ENCODE assay signal across 28 mouse cellular contexts in genomic region chr7:141485606-141486005, GRCm38 (mm10). TPM values are rescaled to one million over a fixed set of nuclear protein-coding genes. Genes with fewer than 3 reads are reported as not detected.
A peak's percentile ranks its signal among the peaks of the same experiment; 100 is the strongest.
DNase-seq lines count a peak whose midpoint lies in the region; ATAC-seq and TF ChIP-seq lines count a peak whose summit lies in the region.
"Had no signal": no experiment of that assay in that cellular context is flagged by ENCODE, and none has a peak within 500 bp of the region (broad histone marks: within the 10 kb centered on the region; RNA-seq: fewer than 3 reads in every experiment).

No protein-coding gene starts in this region.

- TF ChIP-seq EP300 in lung, postnatal 0 days (IDR thresholded peaks at IDR 0.05), result no peak

- 71% methylated on average over 2 of the region's 2 CpGs for WGBS in hindbrain, embryonic 16.5 days
- 84% methylated on average over 2 of the region's 2 CpGs for WGBS in hindbrain, embryonic 14.5 days
- 6% methylated on average over 2 of the region's 2 CpGs for WGBS in cerebellum, adult 2 months
- 69% methylated on average over 2 of the region's 2 CpGs for WGBS in lung, postnatal 0 days

- TF ChIP-seq POLR2A in brain, embryonic 14.5 days (IDR thresholded peaks at IDR 0.05; ENCODE audit: borderline replicate concordance, extremely low read depth, insufficient read depth, insufficient read length, poor library complexity, severe bottlenecking), result no peak
- no peak for TF ChIP-seq POLR2A in cerebellum, adult 2 months (IDR thresholded peaks at IDR 0.05; ENCODE audit: borderline replicate concordance, insufficient read depth, low read length)

- ATAC-seq in hindbrain, embryonic 16.5 days, result peak; percentile 11; the same call in 1 of the 2 replicates
- no peak for ATAC-seq in hindbrain, embryonic 14.5 days (ENCODE audit: low FRiP score)
- no peak for ATAC-seq in lung, postnatal 0 days
- ATAC-seq: forebrain, postnatal 0 days; inflammation-experienced regulatory T-cells, adult 6 months; midbrain, embryonic 16.5 days had no signal

- H3K4me2 ChIP-seq in hindbrain, embryonic 16.5 days (ENCODE audit: low read length), result no peak overlapping the region
- H3K4me2 ChIP-seq in hindbrain, embryonic 14.5 days (replicated peaks), result no peak overlapping the region
- no peak overlapping the region for H3K4me2 ChIP-seq in lung, postnatal 0 days (replicated peaks; ENCODE audit: low read depth, low read length)
- H3K4me2 ChIP-seq: embryonic facial prominence, embryonic 13.5 days; heart, embryonic 15.5 days; hindbrain, embryonic 12.5 days; lung, embryonic 14.5 days; neural tube, embryonic 12.5 days had no signal

- H3K36me3 ChIP-seq in hindbrain, embryonic 16.5 days (ENCODE audit: control insufficient read depth, insufficient read depth, low read length), result no peaks in the 10 kb centered on the region
- no peaks in the 10 kb centered on the region; the same call in 1 of the 2 replicates for H3K36me3 ChIP-seq in hindbrain, embryonic 14.5 days (replicated peaks; ENCODE audit: control insufficient read depth, insufficient read depth)
- H3K36me3 ChIP-seq in lung, postnatal 0 days (ENCODE audit: insufficient read depth, low read length), result no peaks in the 10 kb centered on the region
- H3K36me3 ChIP-seq: embryonic facial prominence, embryonic 13.5 days; heart, embryonic 15.5 days; hindbrain, embryonic 12.5 days; midbrain, embryonic 10.5 days; neural tube, embryonic 12.5 days had no signal

- H3K4me1 ChIP-seq in hindbrain, embryonic 16.5 days (ENCODE audit: control insufficient read depth, insufficient read depth, low read depth, low read length), result peaks cover 36% of the 10 kb centered on the region
- peaks cover 26% of the 10 kb centered on the region for H3K4me1 ChIP-seq in hindbrain, embryonic 14.5 days (replicated peaks; ENCODE audit: control insufficient read depth, insufficient read depth, low read length)
- peaks cover 52% of the 10 kb centered on the region for H3K4me1 ChIP-seq in cerebellum, adult 2 months (ENCODE audit: control insufficient read depth, insufficient read depth, low read length)
- peaks cover 19% of the 10 kb centered on the region for H3K4me1 ChIP-seq in lung, postnatal 0 days (ENCODE audit: insufficient read depth, low read depth, low read length)

- no peak overlapping the region for H3K9ac ChIP-seq in hindbrain, embryonic 16.5 days (ENCODE audit: low read depth, low read length)
- no peak overlapping the region for H3K9ac ChIP-seq in hindbrain, embryonic 14.5 days
- H3K9ac ChIP-seq in lung, postnatal 0 days (replicated peaks; ENCODE audit: low read depth), result no peak overlapping the region
- H3K9ac ChIP-seq: embryonic facial prominence, embryonic 13.5 days; forebrain, postnatal 0 days; heart, embryonic 15.5 days; hindbrain, embryonic 12.5 days; liver, embryonic 14.5 days; lung, embryonic 14.5 days; neural tube, embryonic 12.5 days had no signal

- H3K4me3 ChIP-seq in hindbrain, embryonic 16.5 days (ENCODE audit: low read length), result no peak overlapping the region
- no peak overlapping the region for H3K4me3 ChIP-seq in hindbrain, embryonic 14.5 days (replicated peaks; ENCODE audit: low read length)
- peak overlapping the region; percentile 5 for H3K4me3 ChIP-seq in cerebellum, adult 2 months (replicated peaks; ENCODE audit: insufficient read depth, low read depth, low read length)
- no peak overlapping the region for H3K4me3 ChIP-seq in lung, postnatal 0 days (ENCODE audit: low read depth, low read length)
- H3K4me3 ChIP-seq: embryonic facial prominence, embryonic 13.5 days; heart, embryonic 15.5 days; hindbrain, embryonic 12.5 days; midbrain, embryonic 10.5 days; myocyte; neural tube, embryonic 12.5 days had no signal

- no peaks in the 10 kb centered on the region for H3K27me3 ChIP-seq in hindbrain, embryonic 16.5 days (replicated peaks; ENCODE audit: control insufficient read depth, insufficient read depth, low read length)
- H3K27me3 ChIP-seq in hindbrain, embryonic 14.5 days (ENCODE audit: control insufficient read depth, insufficient read depth, low read length), result peaks cover 10% of the 10 kb centered on the region; the same call in 1 of the 2 replicates
- no peaks in the 10 kb centered on the region for H3K27me3 ChIP-seq in cerebellum, adult 2 months (ENCODE audit: control insufficient read depth, insufficient read depth, low read length)
- 0 out of 2 replicates have a peak, but pooled peaks cover 3% of the 10 kb centered on the region for H3K27me3 ChIP-seq in lung, postnatal 0 days (replicated peaks; ENCODE audit: insufficient read depth, low read length)
- H3K27me3 ChIP-seq: heart, embryonic 15.5 days had no signal

- no peak overlapping the region for H3K27ac ChIP-seq in hindbrain, embryonic 16.5 days (ENCODE audit: low read depth, low read length)
- H3K27ac ChIP-seq in hindbrain, embryonic 14.5 days, result no peak overlapping the region
- peak overlapping the region; percentile 87 for H3K27ac ChIP-seq in cerebellum, adult 2 months (ENCODE audit: insufficient read depth, low read length)
- H3K27ac ChIP-seq in lung, postnatal 0 days (ENCODE audit: low read length), result no peak overlapping the region
- H3K27ac ChIP-seq: embryonic facial prominence, embryonic 13.5 days; heart, embryonic 15.5 days; hindbrain, embryonic 12.5 days; liver, embryonic 14.5 days; midbrain, embryonic 10.5 days; neural tube, embryonic 12.5 days had no signal

- TF ChIP-seq CTCF in brain, embryonic 14.5 days (IDR thresholded peaks at IDR 0.05; ENCODE audit: borderline replicate concordance, extremely low read depth, insufficient read depth, insufficient read length), result no peak
- TF ChIP-seq CTCF in cerebellum, adult 2 months (IDR thresholded peaks at IDR 0.05; ENCODE audit: borderline replicate concordance, insufficient read depth, low read depth, low read length), result no peak
- TF ChIP-seq CTCF in lung, postnatal 0 days (IDR thresholded peaks at IDR 0.05), result no peak

- H3K9me3 ChIP-seq in hindbrain, embryonic 16.5 days (ENCODE audit: control insufficient read depth, low read length), result no peaks in the 10 kb centered on the region
- no peaks in the 10 kb centered on the region for H3K9me3 ChIP-seq in hindbrain, embryonic 14.5 days (ENCODE audit: control insufficient read depth, low read length)
- H3K9me3 ChIP-seq in lung, postnatal 0 days (ENCODE audit: low read length), result no peaks in the 10 kb centered on the region
- H3K9me3 ChIP-seq: embryonic facial prominence, embryonic 13.5 days; heart, embryonic 15.5 days; hindbrain, embryonic 12.5 days; midbrain, embryonic 10.5 days; neural tube, embryonic 12.5 days had no signal

- DNase-seq in hindbrain, embryonic 14.5 days (ENCODE audit: low spot score), result no peak
- peak; percentile 37 for DNase-seq in brain, embryonic 14.5 days (ENCODE audit: low read depth)
- peak; percentile 96 to 98 for DNase-seq in cerebellum, adult 2 months
- peak; percentile 98 to 99 for DNase-seq in cerebellum, postnatal 14 days
- DNase-seq in adrenal gland, postnatal 36 days, result no peak
- DNase-seq in adrenal gland, adult 2 months, result no peak
- no peak for DNase-seq in lung, postnatal 0 days (ENCODE audit: low spot score)
- DNase-seq: adrenal gland, postnatal 25 days; forebrain, postnatal 0 days; gastrocnemius, postnatal 14 days; kidney, adult 11 months; kidney, postnatal 14 days; liver; lung, embryonic 14.5 days; right cerebral cortex, adult 18-20 months; spleen, adult 18-20 months; thymus, postnatal 14 days had no signal

RNA-seq across cellular contexts. Expression of gene Tspan4, which starts 10.6 kb away (rescaled TPM):
- polyA plus RNA-seq in hindbrain, embryonic 16.5 days (2015; fragmentation: Nextera tagmentation; extraction: Ambion mirVana), result 68.3 and 71.0 TPM in 2 replicates
- 61.0 and 62.2 TPM in 2 replicates for polyA plus RNA-seq in hindbrain, embryonic 14.5 days (2014; fragmentation: Nextera tagmentation; extraction: Ambion mirVana)
- 43.8 and 44.2 TPM in 2 replicates for polyA plus RNA-seq in brain, embryonic 14.5 days (2012; rRNA removed)
- polyA plus RNA-seq in cerebellum, adult 2 months (2012; rRNA removed), result 140 and 162 TPM in 2 replicates
- total RNA-seq in adrenal gland, postnatal 36 days (2021), result 10 to 100 TPM; 89.1 to 94.4 TPM
- 100 to 1,000 TPM in 1 of 2 experiments, 10 to 100 TPM in 1; 47.8 to 125 TPM for total RNA-seq in adrenal gland, adult 2 months (2021)
- polyA plus RNA-seq in adrenal gland, adult 2 months (2012; rRNA removed), result 227 and 256 TPM in 2 replicates
- polyA plus RNA-seq in lung, postnatal 0 days (2015; fragmentation: Nextera tagmentation; extraction: Ambion mirVana), result 100 and 107 TPM in 2 replicates

RNA-seq across cellular contexts. Expression of gene Polr2l, which starts 10.7 kb away (rescaled TPM):
- 72.4 and 75.8 TPM in 2 replicates for polyA plus RNA-seq in hindbrain, embryonic 16.5 days (2015; fragmentation: Nextera tagmentation; extraction: Ambion mirVana)
- polyA plus RNA-seq in hindbrain, embryonic 14.5 days (2014; fragmentation: Nextera tagmentation; extraction: Ambion mirVana), result 81.9 and 93.0 TPM in 2 replicates
- polyA plus RNA-seq in brain, embryonic 14.5 days (2012; rRNA removed), result 47.0 and 48.7 TPM in 2 replicates
- polyA plus RNA-seq in cerebellum, adult 2 months (2012; rRNA removed), result 58.9 and 62.3 TPM in 2 replicates
- total RNA-seq in adrenal gland, postnatal 36 days (2021), result 100 to 1,000 TPM in 1 of 2 experiments, 10 to 100 TPM in 1; 99.8 to 134 TPM
- 100 to 1,000 TPM in 1 of 2 experiments, 10 to 100 TPM in 1; 84.4 to 140 TPM for total RNA-seq in adrenal gland, adult 2 months (2021)
- 68.5 and 71.0 TPM in 2 replicates for polyA plus RNA-seq in adrenal gland, adult 2 months (2012; rRNA removed)
- 48.0 and 50.5 TPM in 2 replicates for polyA plus RNA-seq in lung, postnatal 0 days (2015; fragmentation: Nextera tagmentation; extraction: Ambion mirVana)

RNA-seq across cellular contexts. Expression of gene Cd151, which starts 18.4 kb away (rescaled TPM):
- polyA plus RNA-seq in hindbrain, embryonic 16.5 days (2015; fragmentation: Nextera tagmentation; extraction: Ambion mirVana), result 23.0 and 24.7 TPM in 2 replicates
- 47.0 and 50.4 TPM in 2 replicates for polyA plus RNA-seq in hindbrain, embryonic 14.5 days (2014; fragmentation: Nextera tagmentation; extraction: Ambion mirVana)
- polyA plus RNA-seq in brain, embryonic 14.5 days (2012; rRNA removed), result 99.7 and 130 TPM in 2 replicates
- 68.7 and 73.9 TPM in 2 replicates for polyA plus RNA-seq in cerebellum, adult 2 months (2012; rRNA removed)
- 100 to 1,000 TPM; 331 to 418 TPM for total RNA-seq in adrenal gland, postnatal 36 days (2021)
- total RNA-seq in adrenal gland, adult 2 months (2021), result 100 to 1,000 TPM; 325 to 452 TPM
- polyA plus RNA-seq in adrenal gland, adult 2 months (2012; rRNA removed), result 899 and 918 TPM in 2 replicates
- polyA plus RNA-seq in lung, postnatal 0 days (2015; fragmentation: Nextera tagmentation; extraction: Ambion mirVana), result 45.1 and 49.6 TPM in 2 replicates

RNA-seq across cellular contexts. Expression of gene Cracr2b, which starts 24.7 kb away (rescaled TPM):
- polyA plus RNA-seq in hindbrain, embryonic 16.5 days (2015; fragmentation: Nextera tagmentation; extraction: Ambion mirVana), result 7.9 and 10.8 TPM in 2 replicates
- polyA plus RNA-seq in hindbrain, embryonic 14.5 days (2014; fragmentation: Nextera tagmentation; extraction: Ambion mirVana), result 3.7 and 8.1 TPM in 2 replicates
- polyA plus RNA-seq in brain, embryonic 14.5 days (2012; rRNA removed), result 5.1 and 5.4 TPM in 2 replicates
- polyA plus RNA-seq in cerebellum, adult 2 months (2012; rRNA removed), result 8.3 and 10.1 TPM in 2 replicates
- total RNA-seq in adrenal gland, postnatal 36 days (2021), result 10 to 100 TPM in 1 of 2 experiments, 1 to 10 TPM in 1; 9.5 to 13.1 TPM
- total RNA-seq in adrenal gland, adult 2 months (2021), result 10 to 100 TPM; 10.3 to 12.4 TPM
- 42.0 and 54.5 TPM in 2 replicates for polyA plus RNA-seq in adrenal gland, adult 2 months (2012; rRNA removed)
- polyA plus RNA-seq in lung, postnatal 0 days (2015; fragmentation: Nextera tagmentation; extraction: Ambion mirVana), result 74.9 and 82.0 TPM in 2 replicates
- polyA plus RNA-seq: G1E; inflammation-experienced regulatory T-cells, adult 6 months had no signal

RNA-seq across cellular contexts. Expression of gene Pnpla2, which starts 30.6 kb away (rescaled TPM):
- 20.0 and 20.9 TPM in 2 replicates for polyA plus RNA-seq in hindbrain, embryonic 16.5 days (2015; fragmentation: Nextera tagmentation; extraction: Ambion mirVana)
- 15.3 and 18.4 TPM in 2 replicates for polyA plus RNA-seq in hindbrain, embryonic 14.5 days (2014; fragmentation: Nextera tagmentation; extraction: Ambion mirVana)
- 19.3 and 19.8 TPM in 2 replicates for polyA plus RNA-seq in brain, embryonic 14.5 days (2012; rRNA removed)
- polyA plus RNA-seq in cerebellum, adult 2 months (2012; rRNA removed), result 46.8 and 51.3 TPM in 2 replicates
- total RNA-seq in adrenal gland, postnatal 36 days (2021), result 100 to 1,000 TPM; 875 to 879 TPM
- 1,000 to 10,000 TPM in 1 of 2 experiments, 100 to 1,000 TPM in 1; 905 to 1,265 TPM for total RNA-seq in adrenal gland, adult 2 months (2021)
- 1,146 and 1,725 TPM in 2 replicates for polyA plus RNA-seq in adrenal gland, adult 2 months (2012; rRNA removed)
- 96.0 and 116 TPM in 2 replicates for polyA plus RNA-seq in lung, postnatal 0 days (2015; fragmentation: Nextera tagmentation; extraction: Ambion mirVana)

Comparison
In these comparisons a context has a peak if more than half of its experiments do, and no peak if none do; other contexts are left out.
1. DNase-seq: peak in brain, embryonic 14.5 days (single experiment), cerebellum, adult 2 months (2 of 2) and cerebellum, postnatal 14 days (2 of 2); none in hindbrain, embryonic 14.5 days (single experiment), adrenal gland, postnatal 36 days (0 of 2), adrenal gland, adult 2 months (single experiment) and lung, postnatal 0 days (single experiment).